Mouse (Mus musculus) small intestine, adult 10 weeks (tissue): ENCODE data around the gene Utf1. TPM values are rescaled to one million over a fixed set of nuclear protein-coding genes. Genes with fewer than 3 reads are reported as not detected.

ENCODE experiments used
- polyA plus RNA-seq: library from polyadenylated mRNA; stranded (reverse); fragments of 350-450 nt; fragmentation: Illumina TruSeq; extraction: RNeasy Lipid Tissue Mini Kit (QIAGEN cat#74804); gene quantifications from one replicate; pipeline ENCODE4 v1.2.3, GENCODE M21; 2014; ENCODE audit warnings: low replicate concordance

Utf1 gene
- polyA plus RNA-seq = not detected

DNA sequence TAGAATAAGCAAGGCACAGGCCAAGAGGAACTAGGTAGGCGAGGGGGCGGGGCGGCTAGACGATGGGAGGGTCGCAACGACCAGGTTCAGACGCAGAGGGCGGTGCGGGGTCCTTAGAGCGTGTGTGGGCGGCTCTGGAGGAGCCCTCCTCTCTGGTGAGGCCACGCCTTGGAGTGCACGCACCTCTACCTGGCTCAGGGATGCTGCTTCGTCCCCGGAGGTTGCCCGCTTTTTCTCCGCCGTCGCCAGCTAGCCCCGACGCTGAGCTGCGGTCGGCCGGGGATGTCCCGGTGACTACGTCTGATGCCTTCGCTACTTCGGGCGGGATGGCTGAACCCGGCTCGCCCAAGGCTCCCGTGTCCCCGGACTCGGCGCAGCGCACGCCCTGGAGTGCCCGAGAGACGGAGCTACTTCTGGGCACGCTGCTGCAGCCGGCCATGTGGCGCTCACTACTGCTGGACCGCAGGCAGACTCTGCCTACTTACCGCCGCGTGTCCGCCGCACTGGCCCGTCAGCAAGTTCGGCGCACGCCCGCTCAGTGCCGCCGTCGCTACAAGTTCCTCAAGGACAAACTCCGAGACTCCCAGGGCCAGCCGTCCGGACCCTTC, at the start of gene Utf1:
Gene Utf1, plus strand, starts transcription at position 116 of the 608 bp plus-strand sequence.

DNA sequence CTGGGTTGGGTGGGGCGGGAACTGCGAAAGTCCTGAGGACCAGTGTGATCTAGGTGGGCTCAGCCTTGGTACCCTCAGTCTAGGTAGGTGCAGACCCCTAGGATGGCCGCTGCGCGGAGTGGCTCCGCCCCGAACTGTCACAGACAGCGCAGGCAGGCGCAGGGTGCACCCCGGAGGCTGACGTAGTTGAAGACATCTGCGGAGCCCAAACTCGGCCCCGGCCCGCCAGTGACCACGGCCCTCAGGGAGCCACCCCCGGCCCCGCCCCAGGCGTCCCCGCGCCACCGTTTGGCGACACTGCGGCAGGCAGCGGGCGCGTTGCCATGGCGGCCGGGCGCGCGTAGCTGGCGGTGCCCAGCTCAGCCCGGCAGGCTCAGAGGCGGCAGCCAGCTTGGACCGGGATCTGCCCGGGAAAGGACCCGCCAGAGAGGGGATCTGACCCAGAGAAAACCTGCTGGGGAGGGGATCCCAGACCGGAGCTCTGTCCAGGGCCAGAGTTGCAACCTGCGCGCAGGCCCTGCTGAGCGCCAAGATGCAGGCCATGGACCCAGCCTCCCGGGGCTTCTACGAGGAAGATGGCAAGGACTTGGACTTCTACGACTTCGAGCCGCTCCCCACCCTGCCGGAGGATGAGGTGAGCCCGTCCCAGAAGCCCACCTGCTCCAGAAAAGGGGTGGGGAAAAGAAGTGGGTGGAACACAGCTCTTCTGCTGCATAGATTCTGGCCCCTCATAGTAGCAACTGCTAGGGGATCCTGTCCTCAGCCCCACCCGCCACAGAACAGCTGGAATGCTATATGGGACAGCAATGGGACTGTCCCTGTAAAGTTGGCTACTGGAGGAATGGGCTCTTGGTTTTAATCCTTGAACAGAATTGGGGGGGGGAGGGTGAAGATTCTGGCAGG, 48.7 kb upstream of the Utf1 start, which contains the start of gene Kndc1:
Gene Kndc1, plus strand, starts transcription at position 42 of the 903 bp plus-strand sequence.

DNA sequence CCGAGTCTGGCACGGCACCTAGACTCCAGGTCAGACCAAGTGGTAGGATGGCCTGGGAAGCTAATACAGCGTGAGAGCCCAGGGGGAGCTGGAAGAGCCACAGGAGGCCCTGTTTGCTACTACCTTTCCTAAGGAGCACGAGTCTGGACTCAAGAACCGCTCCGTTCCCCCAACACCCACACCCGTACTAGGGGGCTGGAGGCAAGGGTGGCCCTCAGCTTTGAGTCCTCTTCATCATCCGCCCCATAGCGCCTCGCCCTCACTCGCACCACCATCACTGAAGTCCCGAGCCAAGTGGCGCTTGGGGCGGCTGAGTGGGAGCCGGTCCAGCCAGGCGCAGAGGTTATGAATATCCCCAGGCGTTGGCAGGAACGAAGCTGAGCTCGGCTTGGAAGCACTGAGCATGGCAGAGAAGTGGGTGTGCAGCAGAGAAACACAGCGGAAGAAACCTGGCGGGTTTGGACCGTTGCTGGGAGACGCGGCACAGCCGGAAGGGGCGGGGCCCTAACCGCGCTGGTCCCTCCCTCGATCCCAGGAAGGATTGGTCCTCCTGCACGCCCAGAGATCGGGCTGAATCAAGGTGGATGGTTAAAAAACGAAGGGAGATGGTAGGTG, 34.8 kb downstream of the Utf1 start, which contains the start of gene 6430531B16Rik:
Gene 6430531B16Rik, minus strand, starts transcription at position 478 of the 615 bp plus-strand sequence.

DNA sequence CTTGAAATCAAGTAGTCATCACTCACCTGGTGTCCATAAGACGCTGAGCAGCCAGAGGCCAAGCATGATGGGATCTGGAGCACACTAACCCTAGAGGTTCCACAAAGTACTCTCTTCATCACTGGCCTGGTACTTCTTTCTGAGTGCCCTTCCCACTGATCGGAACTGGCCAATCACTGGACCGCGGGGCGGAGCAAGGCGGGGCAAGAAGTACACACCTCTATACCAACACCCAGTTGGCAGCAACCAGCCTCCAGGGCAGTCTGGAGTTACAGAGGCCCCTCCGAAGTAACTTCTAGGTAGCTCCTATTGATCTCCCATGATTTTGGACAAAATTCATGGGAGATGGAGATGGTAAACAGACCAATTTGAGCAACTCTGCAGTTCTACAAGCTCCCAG, 48.8 kb downstream of the Utf1 start, which contains the start of gene Adam8:
Gene Adam8, minus strand, starts transcription at position 157 of the 400 bp plus-strand sequence.

Other genes starting within 250 kb of the Utf1 start
- not detected for gene Adgra1, start 109.6 kb upstream of the Utf1 start, polyA plus RNA-seq
- 0.11 TPM for gene Kndc1, start 49.1 kb upstream of the Utf1 start, polyA plus RNA-seq
- not detected for gene 6430531B16Rik, start 35.0 kb downstream of the Utf1 start, polyA plus RNA-seq
- gene Adam8, start 48.8 kb downstream of the Utf1 start, polyA plus RNA-seq = 0.11 TPM
- gene Zfp511, start 92.6 kb downstream of the Utf1 start, polyA plus RNA-seq = 7.8 TPM
- gene Tubgcp2, start 92.9 kb downstream of the Utf1 start, polyA plus RNA-seq = 4.9 TPM
- not detected for gene Msx3, start 105.3 kb downstream of the Utf1 start, polyA plus RNA-seq
- gene Caly, start 138.8 kb downstream of the Utf1 start, polyA plus RNA-seq = not detected
- gene Prap1, start 149.6 kb downstream of the Utf1 start, polyA plus RNA-seq = 108 TPM
- 54.7 TPM for gene Fuom, start 158.7 kb downstream of the Utf1 start, polyA plus RNA-seq
- 2.9 TPM for gene Paox, start 172.0 kb downstream of the Utf1 start, polyA plus RNA-seq
- gene Echs1, start 172.7 kb downstream of the Utf1 start, polyA plus RNA-seq = 65.0 TPM
- 1.1 TPM for gene Mtg1, start 193.8 kb downstream of the Utf1 start, polyA plus RNA-seq
- gene Sprn, start 211.1 kb downstream of the Utf1 start, polyA plus RNA-seq = 0.11 TPM
- not detected for gene Olfr522, start 221.0 kb downstream of the Utf1 start, polyA plus RNA-seq
- not detected for gene Olfr523, start 229.4 kb downstream of the Utf1 start, polyA plus RNA-seq